Mouse (Mus musculus): ENCODE data around the gene Gpr88. TPM values are rescaled to one million over a fixed set of nuclear protein-coding genes. Genes with fewer than 3 reads are reported as not detected.

Gene Gpr88
- total and polyA plus RNA-seq, 3 experiments, result not detected

- no peak for DNase-seq (ENCODE audit: extremely low read depth)
- no peak overlapping the region for H3K4me3 ChIP-seq (replicated peaks in 1 of 3; ENCODE audit: low read depth in 2 of 3, low read length in 2 of 3, poor library complexity in 1 of 3)
- TF ChIP-seq JUN (IDR thresholded peaks at IDR 0.05; ENCODE audit: insufficient read depth, low read depth, low read length) (no peak), USF2 (conservative IDR thresholded peaks at IDR 0.05; ENCODE audit: low read depth, low read length) (no peak), UBTF (IDR thresholded peaks at IDR 0.05; ENCODE audit: low read depth, low read length) (no peak), ZNF384 (IDR thresholded peaks at IDR 0.05; ENCODE audit: low read depth, low read length) (no peak), NRF1 (IDR thresholded peaks at IDR 0.05; ENCODE audit: low read depth, low read length) (no peak), CHD2 (IDR thresholded peaks at IDR 0.05; ENCODE audit: low read length) (no peak), MAZ (IDR thresholded peaks at IDR 0.05; ENCODE audit: low read depth, low read length) (no peak), TCF12 (IDR thresholded peaks at IDR 0.05; ENCODE audit: low read depth, low read length) (no peak), NELFE (IDR thresholded peaks at IDR 0.05; ENCODE audit: low read depth, low read length) (no peak), GABPA (IDR thresholded peaks at IDR 0.05; ENCODE audit: insufficient replicate concordance, low read depth, low read length) (no peak), MYC (IDR thresholded peaks at IDR 0.05; ENCODE audit: low read depth, low read length) (no peak), SIN3A (IDR thresholded peaks at IDR 0.05; ENCODE audit: low read length) (no peak), IRF4 (IDR thresholded peaks at IDR 0.05; ENCODE audit: low read depth, low read length) (no peak), ETS1 (conservative IDR thresholded peaks at IDR 0.05; ENCODE audit: low read depth, low read length) (no peak), ZKSCAN1 (IDR thresholded peaks at IDR 0.05; ENCODE audit: borderline replicate concordance, low read depth, low read length) (no peak), TBP (conservative IDR thresholded peaks at IDR 0.05; ENCODE audit: low read depth, low read length) (no peak), ELF1 (IDR thresholded peaks at IDR 0.05; ENCODE audit: low read depth, low read length) (no peak)
- no peaks in the 10 kb centered on the region for H3K9me3 ChIP-seq (replicated peaks; ENCODE audit: low read length)
- no peaks in the 10 kb centered on the region for H3K79me2 ChIP-seq (replicated peaks; ENCODE audit: control insufficient read depth, extremely low read depth, insufficient read depth, poor library complexity, severe bottlenecking)
- no peaks in the 10 kb centered on the region for H3K27me3 ChIP-seq (replicated peaks)
- H3K27ac ChIP-seq (ENCODE audit: insufficient read depth, low read depth), result no peak overlapping the region
- no peak overlapping the region for H3K4me2 ChIP-seq (ENCODE audit: insufficient read depth, low read depth, poor library complexity, severe bottlenecking)
- H3K36me3 ChIP-seq (replicated peaks in 1 of 2; ENCODE audit: control insufficient read depth in 1 of 2, insufficient read depth in 1 of 2, low read length in 1 of 2), result peaks cover 28 to 67% of the 10 kb centered on the region in 2 experiments
- peaks cover 0 to 12% of the 10 kb centered on the region in 2 experiments; a peak in 2 of 4 replicates for H3K4me1 ChIP-seq (ENCODE audit: control insufficient read depth in 1 of 2, insufficient read depth in 2 of 2)
- in situ Hi-C loops (cut with MboI; ENCODE audit: low pct_ligation_motif_present, low pct_unique_long_range_greater_than_20kb, low sequenced_read_pairs), result no loop called here
- H3K9ac ChIP-seq (ENCODE audit: insufficient read depth, low read depth), result no peak overlapping the region
- dilution Hi-C loops (cut with MboI; ENCODE audit: extremely low pct_ligation_motif_present, extremely low pct_unique_long_range_greater_than_20kb, low sequenced_read_pairs), result no loop called here
Observed at GRCm38 (mm10) chr3:116298003-116298402, 44.7 kb upstream of the Gpr88 start.

DNA sequence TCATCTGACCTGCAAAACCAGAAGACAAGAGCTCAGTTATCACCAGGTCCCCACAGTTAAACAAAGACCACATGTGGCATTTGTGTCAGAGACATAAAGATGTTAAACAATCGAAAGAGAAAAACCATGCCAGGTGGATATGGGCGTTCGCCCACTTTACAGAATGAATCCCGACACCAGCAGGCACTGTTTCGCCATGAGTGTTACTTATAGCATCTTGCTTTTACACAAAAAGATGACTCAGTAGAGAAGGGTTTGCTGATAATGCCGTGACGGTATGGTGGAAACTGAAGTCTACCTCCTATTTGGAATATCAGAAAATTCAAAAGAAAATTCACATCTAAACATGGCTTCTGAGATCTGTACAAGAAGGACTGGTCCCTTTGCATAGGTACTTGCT is 43.9 kb upstream of the Gpr88 start:
- TF ChIP-seq SMC3 (IDR thresholded peaks at IDR 0.05; ENCODE audit: low read depth, low read length), result no peak
- TF ChIP-seq EP300 (IDR thresholded peaks at IDR 0.05; ENCODE audit: low read length), result no peak
- no peak for TF ChIP-seq CHD2 (IDR thresholded peaks at IDR 0.05; ENCODE audit: low read length)
- no peak for TF ChIP-seq ZMIZ1 (IDR thresholded peaks at IDR 0.05; ENCODE audit: low read depth, low read length)
- TF ChIP-seq ZC3H11A (IDR thresholded peaks at IDR 0.05; ENCODE audit: low read depth, low read length), result no peak
- TF ChIP-seq ZKSCAN1 (IDR thresholded peaks at IDR 0.05; ENCODE audit: borderline replicate concordance, low read depth, low read length), result no peak
- TF ChIP-seq TCF12 (IDR thresholded peaks at IDR 0.05; ENCODE audit: low read depth, low read length), result no peak
- no peak for TF ChIP-seq TBP (conservative IDR thresholded peaks at IDR 0.05; ENCODE audit: low read depth, low read length)
- no peak for TF ChIP-seq NRF1 (IDR thresholded peaks at IDR 0.05; ENCODE audit: low read depth, low read length)
- TF ChIP-seq GABPA (IDR thresholded peaks at IDR 0.05; ENCODE audit: insufficient replicate concordance, low read depth, low read length), result no peak
- no peak for TF ChIP-seq POLR2AphosphoS2 (IDR thresholded peaks at IDR 0.05; ENCODE audit: low read depth, low read length)
- TF ChIP-seq MAX (IDR thresholded peaks at IDR 0.05; ENCODE audit: low read length), result no peak
- TF ChIP-seq ELF1 (IDR thresholded peaks at IDR 0.05; ENCODE audit: low read depth, low read length), result no peak
- in situ Hi-C loops (cut with MboI; ENCODE audit: low pct_ligation_motif_present, low pct_unique_long_range_greater_than_20kb, low sequenced_read_pairs), result no loop called here

More for the DNA sequence above, 43.9 kb upstream of the Gpr88 start:
- H3K4me3 ChIP-seq (replicated peaks in 1 of 3; ENCODE audit: low read depth in 2 of 3, low read length in 2 of 3, poor library complexity in 1 of 3), result no peak overlapping the region
- H3K27me3 ChIP-seq (replicated peaks), result no peaks in the 10 kb centered on the region
- H3K9ac ChIP-seq (ENCODE audit: insufficient read depth, low read depth), result no peak overlapping the region
- dilution Hi-C loops (cut with MboI; ENCODE audit: extremely low pct_ligation_motif_present, extremely low pct_unique_long_range_greater_than_20kb, low sequenced_read_pairs), result no loop called here
- H3K36me3 ChIP-seq (replicated peaks in 1 of 2; ENCODE audit: control insufficient read depth in 1 of 2, insufficient read depth in 1 of 2, low read length in 1 of 2), result peaks cover 34 to 66% of the 10 kb centered on the region in 2 experiments
- no peak for DNase-seq (ENCODE audit: extremely low read depth)
- no peak overlapping the region for H3K27ac ChIP-seq (ENCODE audit: insufficient read depth, low read depth)
- H3K9me3 ChIP-seq (replicated peaks; ENCODE audit: low read length), result no peaks in the 10 kb centered on the region
- H3K4me1 ChIP-seq (ENCODE audit: control insufficient read depth in 1 of 2, insufficient read depth in 2 of 2), result peaks cover 0 to 12% of the 10 kb centered on the region in 2 experiments; a peak in 2 of 4 replicates
- H3K79me2 ChIP-seq (replicated peaks; ENCODE audit: control insufficient read depth, extremely low read depth, insufficient read depth, poor library complexity, severe bottlenecking), result no peaks in the 10 kb centered on the region
- no peak overlapping the region for H3K4me2 ChIP-seq (ENCODE audit: insufficient read depth, low read depth, poor library complexity, severe bottlenecking)
